Mouse (Mus musculus): ENCODE results near the gene Magi1. TPM values are rescaled to one million over a fixed set of nuclear protein-coding genes. Genes with fewer than 3 reads are reported as not detected.

Gene Magi1
- polyA plus RNA-seq, 1 experiment: not detected

- H3K27ac ChIP-seq (ENCODE audit: insufficient read depth, low read depth, low read length): no peak overlapping the region
- no peak overlapping the region for H3K4me3 ChIP-seq (ENCODE audit: insufficient read depth, low read length)
- no peaks in the 10 kb centered on the region for H3K4me1 ChIP-seq (ENCODE audit: control insufficient read depth, insufficient read depth, low read length)
- TF ChIP-seq POLR2A (IDR thresholded peaks at IDR 0.05; ENCODE audit: borderline replicate concordance, low read depth, low read length) (no peak), CTCF (IDR thresholded peaks at IDR 0.05; ENCODE audit: low read depth, low read length) (no peak)
Measured at GRCm38 (mm10) chr6:94107401-94108107, 176.2 kb downstream of the Magi1 start.

GRCm38 (mm10) chr6:94103581-94103980 is 180.1 kb downstream of the Magi1 start:
- no peak for TF ChIP-seq CTCF (IDR thresholded peaks at IDR 0.05; ENCODE audit: low read depth, low read length)
- TF ChIP-seq POLR2A (IDR thresholded peaks at IDR 0.05; ENCODE audit: borderline replicate concordance, low read depth, low read length): no peak
- Histone ChIP-seq H3K4me3 (ENCODE audit: insufficient read depth, low read length) (no peak overlapping the region), H3K27ac (ENCODE audit: insufficient read depth, low read depth, low read length) (no peak overlapping the region), H3K4me1 (ENCODE audit: control insufficient read depth, insufficient read depth, low read length) (no peaks in the 10 kb centered on the region)

GRCm38 (mm10) chr6:94101256-94101655 is 182.5 kb downstream of the Magi1 start:
- TF ChIP-seq POLR2A (IDR thresholded peaks at IDR 0.05; ENCODE audit: borderline replicate concordance, low read depth, low read length) (no peak), CTCF (IDR thresholded peaks at IDR 0.05; ENCODE audit: low read depth, low read length) (no peak)
- Histone ChIP-seq H3K4me1 (ENCODE audit: control insufficient read depth, insufficient read depth, low read length) (no peaks in the 10 kb centered on the region), H3K4me3 (ENCODE audit: insufficient read depth, low read length) (no peak overlapping the region), H3K27ac (ENCODE audit: insufficient read depth, low read depth, low read length) (no peak overlapping the region)

DNA sequence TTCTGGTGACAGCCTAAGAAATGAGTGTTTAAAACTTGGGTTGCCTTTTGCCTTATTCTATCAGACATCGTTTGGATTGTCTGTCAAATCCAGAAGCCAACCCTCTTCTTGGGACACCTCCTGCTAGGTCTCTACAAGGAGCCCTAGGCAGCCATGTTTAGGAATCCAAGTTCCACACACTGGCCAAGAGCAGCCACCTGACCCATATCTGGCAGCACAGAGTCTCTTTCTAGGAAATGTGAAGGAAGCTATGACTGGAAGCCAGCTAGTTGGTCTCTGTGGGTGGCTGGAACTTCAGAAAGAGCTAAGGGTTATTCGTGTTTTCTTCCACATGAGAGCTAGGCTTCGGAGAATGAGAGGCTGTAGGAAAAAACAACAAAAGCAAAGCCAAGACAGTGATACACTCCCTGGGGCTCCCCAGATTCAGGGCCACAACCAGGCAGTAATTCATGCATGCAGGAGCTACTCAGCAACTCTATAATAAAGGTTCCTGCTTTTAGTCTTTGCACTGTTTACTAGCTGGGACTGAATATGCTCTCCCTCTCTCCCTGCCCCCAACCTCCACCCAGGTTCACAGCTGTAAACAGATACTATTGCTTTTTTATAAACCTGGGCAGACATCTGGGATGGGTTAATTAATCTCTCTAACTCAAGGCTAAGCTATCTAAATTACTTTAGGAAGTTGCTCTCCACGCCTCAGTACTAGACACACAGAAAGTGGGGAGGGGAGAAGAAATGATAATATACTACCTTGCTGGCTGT is 188.6 kb downstream of the Magi1 start:
- TF ChIP-seq CTCF (IDR thresholded peaks at IDR 0.05; ENCODE audit: low read depth, low read length): no peak
- no peak for TF ChIP-seq POLR2A (IDR thresholded peaks at IDR 0.05; ENCODE audit: borderline replicate concordance, low read depth, low read length)
- Histone ChIP-seq H3K4me1 (ENCODE audit: control insufficient read depth, insufficient read depth, low read length) (no peaks in the 10 kb centered on the region), H3K4me3 (ENCODE audit: insufficient read depth, low read length) (no peak overlapping the region), H3K27ac (ENCODE audit: insufficient read depth, low read depth, low read length) (no peak overlapping the region)

- Histone ChIP-seq H3K27ac (ENCODE audit: insufficient read depth, low read depth, low read length) (no peak overlapping the region), H3K4me1 (ENCODE audit: control insufficient read depth, insufficient read depth, low read length) (no peaks in the 10 kb centered on the region), H3K4me3 (ENCODE audit: insufficient read depth, low read length) (no peak overlapping the region)
- TF ChIP-seq CTCF (IDR thresholded peaks at IDR 0.05; ENCODE audit: low read depth, low read length) (no peak), POLR2A (IDR thresholded peaks at IDR 0.05; ENCODE audit: borderline replicate concordance, low read depth, low read length) (no peak)
Measured at GRCm38 (mm10) chr6:94092969-94093597, 190.6 kb downstream of the Magi1 start.

GRCm38 (mm10) chr6:94092500-94092899 is 191.2 kb downstream of the Magi1 start:
- TF ChIP-seq CTCF (IDR thresholded peaks at IDR 0.05; ENCODE audit: low read depth, low read length) (no peak), POLR2A (IDR thresholded peaks at IDR 0.05; ENCODE audit: borderline replicate concordance, low read depth, low read length) (no peak)
- H3K4me1 ChIP-seq (ENCODE audit: control insufficient read depth, insufficient read depth, low read length): no peaks in the 10 kb centered on the region
- no peak overlapping the region for H3K4me3 ChIP-seq (ENCODE audit: insufficient read depth, low read length)
- no peak overlapping the region for H3K27ac ChIP-seq (ENCODE audit: insufficient read depth, low read depth, low read length)

GRCm38 (mm10) chr6:94086855-94087254 is 196.9 kb downstream of the Magi1 start:
- H3K4me3 ChIP-seq (ENCODE audit: insufficient read depth, low read length): no peak overlapping the region
- H3K27ac ChIP-seq (ENCODE audit: insufficient read depth, low read depth, low read length): no peak overlapping the region
- TF ChIP-seq POLR2A (IDR thresholded peaks at IDR 0.05; ENCODE audit: borderline replicate concordance, low read depth, low read length) (no peak), CTCF (IDR thresholded peaks at IDR 0.05; ENCODE audit: low read depth, low read length) (no peak)

DNA sequence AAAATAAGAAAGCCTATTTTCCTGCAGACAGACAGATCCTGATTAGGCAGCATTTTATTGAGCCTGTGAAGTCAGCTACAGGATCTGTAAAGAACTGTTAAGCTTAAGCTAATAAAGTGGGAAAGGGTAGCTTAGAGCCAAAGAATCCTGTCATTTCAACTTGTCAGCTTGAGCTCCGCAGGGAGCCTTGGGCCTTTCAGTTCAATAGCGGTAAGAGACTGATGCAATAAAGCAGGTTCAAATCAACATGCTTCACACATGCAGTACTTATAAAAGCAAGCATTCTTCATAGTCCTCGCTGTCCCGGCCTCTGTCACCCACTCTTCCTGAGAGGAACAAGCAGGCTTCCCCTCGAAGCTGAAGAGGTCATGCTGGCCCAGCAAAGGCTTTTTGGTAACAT is 199.0 kb downstream of the Magi1 start:
- Histone ChIP-seq H3K27ac (ENCODE audit: insufficient read depth, low read depth, low read length) (no peak overlapping the region), H3K4me3 (ENCODE audit: insufficient read depth, low read length) (no peak overlapping the region), H3K4me1 (ENCODE audit: control insufficient read depth, insufficient read depth, low read length) (no peaks in the 10 kb centered on the region)
- no peak for TF ChIP-seq CTCF (IDR thresholded peaks at IDR 0.05; ENCODE audit: low read depth, low read length)
- no peak for TF ChIP-seq POLR2A (IDR thresholded peaks at IDR 0.05; ENCODE audit: borderline replicate concordance, low read depth, low read length)

More at GRCm38 (mm10) chr6:94086855-94087254, 196.9 kb downstream of the Magi1 start:
- no peaks in the 10 kb centered on the region for H3K4me1 ChIP-seq (ENCODE audit: control insufficient read depth, insufficient read depth, low read length)

- Histone ChIP-seq H3K27ac (ENCODE audit: insufficient read depth, low read depth, low read length) (no peak overlapping the region), H3K4me3 (ENCODE audit: insufficient read depth, low read length) (no peak overlapping the region), H3K4me1 (ENCODE audit: control insufficient read depth, insufficient read depth, low read length) (no peaks in the 10 kb centered on the region)
- TF ChIP-seq CTCF (IDR thresholded peaks at IDR 0.05; ENCODE audit: low read depth, low read length) (no peak), POLR2A (IDR thresholded peaks at IDR 0.05; ENCODE audit: borderline replicate concordance, low read depth, low read length) (no peak)
Measured at GRCm38 (mm10) chr6:94083459-94083858, 200.3 kb downstream of the Magi1 start.

All from bone marrow macrophage, adult 2 months (primary cell).